Mouse (Mus musculus): ENCODE measurements around the gene Lingo3. TPM values are rescaled to one million over a fixed set of nuclear protein-coding genes. Genes with fewer than 3 reads are reported as not detected.

Lingo3 gene
- 16.0 and 20.3 TPM in 2 replicates for polyA plus RNA-seq (2012; rRNA removed)

- DNase-seq (ENCODE audit: extremely low spot score in 1 of 2, low spot score in 1 of 2) = peak in 1 of 2 experiments; percentile 59
Measured at GRCm38 (mm10) chr10:80843931-80844547, at the start of gene Lingo3. Lingo3 (minus strand) TSS chr10:80844039.

GRCm38 (mm10) chr10:80887181-80887580 is 43.3 kb upstream of the Lingo3 start:
- DNase-seq (ENCODE audit: extremely low spot score in 1 of 2, low spot score in 1 of 2) = no peak

- peak in 1 of 2 experiments; percentile 75 for DNase-seq (ENCODE audit: extremely low spot score in 1 of 2, low spot score in 1 of 2)
Measured at GRCm38 (mm10) chr10:80881301-80881700, 37.5 kb upstream of the Lingo3 start.

GRCm38 (mm10) chr10:80880901-80881300 is 37.1 kb upstream of the Lingo3 start:
- no peak for DNase-seq (ENCODE audit: extremely low spot score in 1 of 2, low spot score in 1 of 2)

- DNase-seq (ENCODE audit: extremely low spot score in 1 of 2, low spot score in 1 of 2) = peak in 1 of 2 experiments; percentile 75
Measured at GRCm38 (mm10) chr10:80880131-80880641, 36.3 kb upstream of the Lingo3 start.

- DNase-seq (ENCODE audit: extremely low spot score in 1 of 2, low spot score in 1 of 2) = no peak
Measured at GRCm38 (mm10) chr10:80876594-80876993, 32.8 kb upstream of the Lingo3 start.

- DNase-seq (ENCODE audit: extremely low spot score in 1 of 2, low spot score in 1 of 2) = peak in 1 of 2 experiments; percentile 83
Measured at GRCm38 (mm10) chr10:80876028-80876427, 32.2 kb upstream of the Lingo3 start.

- no peak for DNase-seq (ENCODE audit: extremely low spot score in 1 of 2, low spot score in 1 of 2)
Measured at GRCm38 (mm10) chr10:80874035-80874434, 30.2 kb upstream of the Lingo3 start.

- DNase-seq (ENCODE audit: extremely low spot score in 1 of 2, low spot score in 1 of 2) = no peak
Measured at GRCm38 (mm10) chr10:80871581-80871980, 27.7 kb upstream of the Lingo3 start, which contains the start of gene Tmprss9. Tmprss9 (plus strand) TSS chr10:80871848.

GRCm38 (mm10) chr10:80870993-80871392 is 27.2 kb upstream of the Lingo3 start:
- DNase-seq (ENCODE audit: extremely low spot score in 1 of 2, low spot score in 1 of 2) = no peak

- DNase-seq (ENCODE audit: extremely low spot score in 1 of 2, low spot score in 1 of 2) = no peak
Measured at GRCm38 (mm10) chr10:80864446-80864845, 20.6 kb upstream of the Lingo3 start.

- DNase-seq (ENCODE audit: extremely low spot score in 1 of 2, low spot score in 1 of 2) = no peak
Measured at GRCm38 (mm10) chr10:80862305-80862704, 18.5 kb upstream of the Lingo3 start.

GRCm38 (mm10) chr10:80858350-80858935 is 14.6 kb upstream of the Lingo3 start:
- DNase-seq (ENCODE audit: extremely low spot score in 1 of 2, low spot score in 1 of 2) = no peak

GRCm38 (mm10) chr10:80857848-80858247 is 14.0 kb upstream of the Lingo3 start:
- no peak for DNase-seq (ENCODE audit: extremely low spot score in 1 of 2, low spot score in 1 of 2)

- DNase-seq (ENCODE audit: extremely low spot score in 1 of 2, low spot score in 1 of 2) = peak in 1 of 2 experiments; percentile 41
Measured at GRCm38 (mm10) chr10:80857386-80857785, 13.5 kb upstream of the Lingo3 start.

- DNase-seq (ENCODE audit: extremely low spot score in 1 of 2, low spot score in 1 of 2) = no peak
Measured at GRCm38 (mm10) chr10:80856908-80857307, 13.1 kb upstream of the Lingo3 start.

GRCm38 (mm10) chr10:80856267-80856666 is 12.4 kb upstream of the Lingo3 start:
- DNase-seq (ENCODE audit: extremely low spot score in 1 of 2, low spot score in 1 of 2) = no peak

GRCm38 (mm10) chr10:80855749-80856073 is 11.9 kb upstream of the Lingo3 start:
- DNase-seq (ENCODE audit: extremely low spot score in 1 of 2, low spot score in 1 of 2) = no peak

- peak; percentile 88 to 97 for DNase-seq (ENCODE audit: extremely low spot score in 1 of 2, low spot score in 1 of 2)
Measured at GRCm38 (mm10) chr10:80854913-80855748, 11.3 kb upstream of the Lingo3 start, which contains the start of the genes Lsm7 and Sppl2b. Lsm7 (minus strand) TSS chr10:80855209. Sppl2b (plus strand) TSS chr10:80855275.

- no peak for DNase-seq (ENCODE audit: extremely low spot score in 1 of 2, low spot score in 1 of 2)
Measured at GRCm38 (mm10) chr10:80848571-80848970, 4.7 kb upstream of the Lingo3 start.

- peak; percentile 55 to 78 for DNase-seq (ENCODE audit: extremely low spot score in 1 of 2, low spot score in 1 of 2)
Measured at GRCm38 (mm10) chr10:80845732-80846131, 1.9 kb upstream of the Lingo3 start.

Data from frontal cortex, adult 2 months (tissue).